Mouse (Mus musculus): ENCODE measurements around the gene Vmn2r104. TPM values are rescaled to one million over a fixed set of nuclear protein-coding genes. Genes with fewer than 3 reads are reported as not detected.

Vmn2r104 gene
- not detected in 2 replicates for polyA plus RNA-seq (2012; rRNA removed)

DNA sequence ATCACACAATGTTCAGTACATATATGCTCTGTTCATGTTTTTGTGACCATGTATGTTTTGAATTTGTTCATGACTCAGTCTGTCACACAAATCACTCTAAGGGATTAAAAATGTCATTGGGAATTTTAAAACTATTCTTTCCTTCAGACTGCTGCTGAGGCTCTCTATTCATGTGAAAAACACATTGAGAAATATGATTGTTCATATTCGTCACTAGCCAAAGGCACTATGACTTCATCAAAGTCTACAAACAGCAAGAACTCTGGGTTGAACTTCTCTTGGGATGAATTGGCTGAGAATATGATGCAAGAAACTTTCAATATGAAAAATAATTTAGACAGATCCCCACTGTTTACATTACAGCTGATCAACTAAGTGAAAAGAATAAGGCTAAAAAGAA is at the start of gene Vmn2r104:
Gene Vmn2r104 (minus strand): TSS at position 101 of the 400 bp plus-strand sequence.

Other genes starting within 250 kb of the Vmn2r104 start
- gene Fpr-rs7, start 65.9 kb upstream of the Vmn2r104 start, polyA plus RNA-seq (2012; rRNA removed) = not detected in 2 replicates
- gene Fpr-rs6, start 134.8 kb upstream of the Vmn2r104 start, polyA plus RNA-seq (2012; rRNA removed) = not detected in 2 replicates
- not detected in 2 replicates for gene Vmn2r105, start 186.7 kb upstream of the Vmn2r104 start, polyA plus RNA-seq (2012; rRNA removed)
- gene Vmn2r106, start 237.2 kb upstream of the Vmn2r104 start, polyA plus RNA-seq (2012; rRNA removed) = not detected in 2 replicates

All from liver, embryonic 18 days (tissue).